Mouse (Mus musculus) spleen, adult 2 months (tissue): ENCODE data around the gene Arsk. TPM values are rescaled to one million over a fixed set of nuclear protein-coding genes. Genes with fewer than 3 reads are reported as not detected.
A peak's percentile ranks its signal among the peaks of the same experiment; 100 is the strongest.

Experiments used
- DNase-seq, 2 experiments: peaks; one replicate each; pipeline versions ENCODE4 v3.0.0 to v3.0.0-alpha.2; 2012 to 2021; ENCODE audit warnings: low spot score in 2 of 2, low read depth in 1 of 2
- H3K27ac ChIP-seq: fragments of 200-500 bp; 2 replicates; pipeline ENCODE4 v1.5.1; 2012; ENCODE audit warnings: low read length, inconsistent platforms; ENCODE audit not compliant: insufficient read depth
- H3K27me3 ChIP-seq: fragments of 200-500 bp; 2 replicates; pipeline ENCODE4 v1.6.1; 2012; ENCODE audit warnings: mild to moderate bottlenecking, moderate library complexity, low read length, inconsistent platforms; ENCODE audit not compliant: control insufficient read depth, insufficient read depth
- H3K36me3 ChIP-seq: fragments of 200-500 bp; 2 replicates; pipeline ENCODE4 v1.6.1; 2012; ENCODE audit warnings: mild to moderate bottlenecking, low read length, inconsistent platforms; ENCODE audit not compliant: control insufficient read depth, insufficient read depth
- H3K4me1 ChIP-seq: fragments of 200-500 bp; 2 replicates; pipeline ENCODE4 v1.6.1; 2011; ENCODE audit warnings: inconsistent platforms; ENCODE audit not compliant: control insufficient read depth, insufficient read depth, insufficient read length
- H3K4me3 ChIP-seq: fragments of 200-500 bp; 2 replicates; pipeline ENCODE4 v1.5.1; 2011; ENCODE audit warnings: mild to moderate bottlenecking, inconsistent platforms; ENCODE audit not compliant: insufficient read depth, insufficient read length; ENCODE audit errors: extremely low read depth
- CTCF ChIP-seq: fragments of 200-500 bp; IDR thresholded peaks from 2 replicates; pipeline ENCODE4 v1.5.1; 2011; ENCODE audit warnings: mild to moderate bottlenecking, inconsistent platforms; ENCODE audit not compliant: insufficient read depth, insufficient read length, insufficient replicate concordance; ENCODE audit errors: extremely low read depth
- POLR2A ChIP-seq: fragments of 200-500 bp; IDR thresholded peaks from 2 replicates; pipeline ENCODE4 v1.6.1; 2011; ENCODE audit warnings: low read depth, low read length, inconsistent platforms
- WGBS: fragments of 180-500 bp; shearing (Covaris S2); methylation state at CpG from one replicate; pipeline ENCODE4 v1.1.7; 2018; 5-methylcytosine and 5-hydroxymethylcytosine counted together
- polyA plus RNA-seq: library from polyadenylated mRNA; depleted of rRNA; stranded (reverse); fragments of >200 nt; gene quantifications from 2 replicates; pipeline ENCODE4 v1.2.3, GENCODE M21; 2012

The Arsk gene
- polyA plus RNA-seq, 1 experiment, result 3.1 TPM

DNA sequence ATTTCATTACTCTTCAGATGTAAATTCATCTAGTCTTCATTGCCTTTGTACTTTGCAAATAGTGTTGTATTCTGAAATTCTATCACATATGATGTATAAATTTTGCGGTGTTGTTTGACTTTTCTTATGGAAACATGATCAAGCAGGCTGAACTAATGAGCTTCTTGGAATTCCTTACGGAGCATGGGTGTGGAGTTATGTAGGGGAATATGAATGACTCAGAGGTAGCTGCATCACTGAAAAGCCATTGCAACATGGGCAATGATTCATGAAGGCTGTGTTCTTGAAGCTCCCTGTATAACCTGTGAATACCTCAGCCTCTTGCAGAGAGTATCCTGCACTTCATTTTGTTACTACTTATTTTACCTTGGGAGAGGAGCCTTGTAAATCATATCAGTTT, 3.5 kb upstream of the Arsk start:
- TF ChIP-seq CTCF (no peak), POLR2A (no peak)
- Histone ChIP-seq H3K27ac (no peak overlapping the region), H3K4me1 (no peaks in the 10 kb centered on the region; the same call in 1 of the 2 replicates), H3K27me3 (no peaks in the 10 kb centered on the region), H3K4me3 (no peak overlapping the region), H3K36me3 (no peaks in the 10 kb centered on the region)
- WGBS, result 94% methylated on average over 2 of the region's 2 CpGs
- no peak for DNase-seq

DNA sequence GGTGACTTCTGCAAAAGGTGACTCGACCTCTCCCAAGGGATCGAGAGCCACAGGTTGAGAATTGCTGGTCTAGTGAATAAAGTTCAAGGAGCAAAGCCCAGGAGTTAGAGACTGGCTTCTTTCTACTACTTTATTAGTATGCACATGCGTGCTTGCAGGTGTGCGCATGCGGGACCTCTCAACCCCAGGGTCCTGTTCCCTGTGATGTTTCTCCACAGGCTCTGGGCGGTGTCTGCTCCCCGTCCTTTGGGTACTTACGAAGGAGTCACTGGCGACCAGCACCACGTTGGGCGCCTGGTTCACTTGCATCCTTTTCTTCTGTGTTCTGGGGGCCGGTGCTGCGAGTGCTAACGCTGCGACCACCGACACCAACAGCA, 356 bp downstream of the Arsk start:
- H3K36me3 ChIP-seq, result no peaks in the 10 kb centered on the region
- no peaks in the 10 kb centered on the region; the same call in 1 of the 2 replicates for H3K4me1 ChIP-seq
- 3% methylated on average over 16 of the region's 16 CpGs for WGBS
- TF ChIP-seq POLR2A, result no peak
- no peak for TF ChIP-seq CTCF
- H3K27ac ChIP-seq, result peak overlapping the region; percentile 83
- peak overlapping the region; percentile 76 for H3K4me3 ChIP-seq
- no peaks in the 10 kb centered on the region for H3K27me3 ChIP-seq
- peak in 1 of 2 experiments; percentile 43 for DNase-seq

DNA sequence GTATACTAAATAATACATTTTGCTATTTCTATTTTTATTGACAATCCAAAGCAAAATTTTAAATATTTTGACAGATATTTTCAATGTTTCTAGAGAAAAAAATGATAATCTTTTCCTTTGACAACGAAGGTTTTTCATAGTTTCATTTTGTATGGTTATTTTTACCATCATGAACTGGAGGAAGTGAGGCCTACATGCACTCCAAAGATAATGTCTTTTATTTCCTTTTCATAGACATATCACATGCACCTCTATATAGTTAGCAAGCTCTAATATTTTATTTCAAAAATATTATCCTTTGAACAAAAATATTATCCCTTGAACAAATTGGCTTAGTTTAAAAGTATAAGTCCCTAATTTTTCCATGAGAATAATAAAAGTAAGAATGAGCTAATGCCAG, 24.1 kb downstream of the Arsk start:
- Histone ChIP-seq H3K27ac (no peak overlapping the region), H3K27me3 (no peaks in the 10 kb centered on the region), H3K4me1 (no peaks in the 10 kb centered on the region), H3K36me3 (no peaks in the 10 kb centered on the region; the same call in 1 of the 2 replicates), H3K4me3 (no peak overlapping the region)
- TF ChIP-seq CTCF (no peak), POLR2A (no peak)
- DNase-seq, result no peak
- WGBS, result 13% methylated on average over 1 of the region's 1 CpGs

DNA sequence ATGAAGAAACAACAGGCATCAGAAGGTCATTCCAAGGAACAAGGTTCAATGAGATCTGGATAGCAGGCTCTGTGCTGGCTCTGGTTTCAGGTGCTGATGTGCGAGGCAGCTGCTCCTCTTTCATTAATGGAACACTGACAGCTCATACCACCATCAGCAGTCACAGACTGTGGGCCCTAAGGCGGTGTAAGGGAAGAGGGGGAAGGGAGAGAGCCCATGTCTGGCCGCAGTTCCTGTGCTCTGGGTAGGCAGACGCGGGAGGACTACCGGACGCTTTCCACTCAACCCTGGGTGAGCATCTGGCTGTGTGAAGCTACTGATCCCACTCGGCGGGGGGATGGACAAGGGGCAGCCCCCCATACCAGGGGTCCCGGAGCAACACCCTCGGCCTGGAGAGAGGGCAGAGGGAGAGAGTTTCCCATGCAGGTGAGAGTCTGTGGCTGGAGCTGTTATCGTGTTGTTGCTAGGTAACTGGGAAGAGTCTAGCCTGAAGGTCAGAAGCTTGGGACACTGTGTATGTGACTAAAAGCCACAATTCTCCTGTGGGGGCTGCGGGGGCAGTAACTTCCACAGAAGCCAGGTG, 34.0 kb downstream of the Arsk start:
- peaks cover 5% of the 10 kb centered on the region for H3K36me3 ChIP-seq
- DNase-seq, result no peak
- no peaks in the 10 kb centered on the region for H3K4me1 ChIP-seq
- H3K27me3 ChIP-seq, result no peaks in the 10 kb centered on the region
- WGBS, result 94% methylated on average over 13 of the region's 13 CpGs
- no peak for TF ChIP-seq CTCF
- no peak for TF ChIP-seq POLR2A
- H3K4me3 ChIP-seq, result no peak overlapping the region
- H3K27ac ChIP-seq, result no peak overlapping the region

DNA sequence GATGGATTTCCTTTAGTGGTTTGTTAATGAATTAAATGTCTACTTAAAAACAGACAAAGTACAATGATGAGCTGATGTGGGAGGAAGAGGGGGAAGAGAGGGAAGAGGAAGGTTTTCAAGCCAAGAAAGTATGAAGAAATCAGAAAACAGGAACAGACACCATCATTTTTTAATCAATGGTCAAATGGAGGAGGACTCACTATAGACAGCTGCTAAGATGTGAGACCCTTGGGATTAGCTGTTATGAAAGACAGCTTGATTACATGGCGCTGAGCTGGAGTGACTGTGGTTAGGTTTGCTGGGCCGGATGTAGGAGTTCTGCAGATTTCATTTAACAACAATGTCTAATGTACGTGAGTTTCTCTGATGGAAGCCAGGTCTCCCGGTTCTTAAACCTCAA, 34.9 kb downstream of the Arsk start:
- WGBS, result 90% methylated on average over 4 of the region's 4 CpGs
- Histone ChIP-seq H3K4me1 (no peaks in the 10 kb centered on the region), H3K36me3 (peaks cover 5% of the 10 kb centered on the region), H3K27ac (no peak overlapping the region), H3K27me3 (no peaks in the 10 kb centered on the region), H3K4me3 (no peak overlapping the region)
- no peak for DNase-seq
- no peak for TF ChIP-seq POLR2A
- TF ChIP-seq CTCF, result no peak

DNA sequence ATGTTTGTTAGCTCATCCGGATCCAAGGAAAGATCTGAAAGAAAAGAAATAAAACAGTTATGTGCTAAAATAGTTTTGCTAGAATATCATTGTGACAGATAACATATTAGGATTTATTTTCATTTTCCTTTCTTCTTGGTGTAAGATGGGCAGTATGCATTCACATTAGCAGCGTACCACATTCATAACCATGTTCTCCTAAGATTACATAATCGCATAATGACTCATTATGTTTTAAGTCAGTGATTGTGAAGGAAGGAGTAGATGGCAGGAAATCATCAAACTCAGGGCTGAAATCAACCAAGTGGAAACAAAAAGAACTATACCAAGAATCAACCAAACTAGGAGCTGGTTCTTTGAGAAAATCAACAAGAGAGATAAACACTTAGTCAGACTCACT, 35.9 kb downstream of the Arsk start:
- no peaks in the 10 kb centered on the region for H3K27me3 ChIP-seq
- H3K4me3 ChIP-seq, result no peak overlapping the region; the same call in 1 of the 2 replicates
- 88% methylated on average over 3 of the region's 3 CpGs for WGBS
- H3K36me3 ChIP-seq, result peaks cover 5% of the 10 kb centered on the region
- no peak for DNase-seq
- no peak overlapping the region for H3K27ac ChIP-seq
- no peak for TF ChIP-seq POLR2A
- TF ChIP-seq CTCF, result no peak
- H3K4me1 ChIP-seq, result no peaks in the 10 kb centered on the region

DNA sequence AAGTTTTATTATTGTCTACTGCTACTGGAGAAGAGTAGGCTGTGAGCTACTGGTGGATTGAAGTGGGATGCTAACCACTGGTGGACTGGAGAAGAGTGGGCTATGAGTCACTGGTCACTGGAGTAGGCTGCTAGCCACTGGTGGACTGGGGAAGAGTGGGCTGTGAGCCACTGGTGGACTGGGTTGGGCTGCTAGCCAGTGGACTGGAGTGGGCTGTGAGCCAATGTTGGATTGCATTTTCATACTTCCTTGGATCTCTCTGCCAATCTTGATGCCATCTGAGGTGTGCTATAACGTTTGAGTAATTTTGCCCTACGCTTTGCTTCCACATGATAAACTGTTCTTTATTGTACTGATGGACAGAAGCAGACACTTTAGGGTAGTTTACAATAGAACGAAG, 36.3 kb downstream of the Arsk start:
- no peaks in the 10 kb centered on the region for H3K27me3 ChIP-seq
- H3K4me3 ChIP-seq, result no peak overlapping the region
- H3K4me1 ChIP-seq, result no peaks in the 10 kb centered on the region
- TF ChIP-seq CTCF (no peak), POLR2A (no peak)
- 89% methylated on average over 3 of the region's 3 CpGs for whole genome bisulfite sequencing
- peaks cover 5% of the 10 kb centered on the region for H3K36me3 ChIP-seq
- H3K27ac ChIP-seq, result no peak overlapping the region
- no peak for DNase-seq
